Mouse (Mus musculus) right cerebral cortex, postnatal 36 days (tissue): ENCODE results near the gene Ric3.

Source experiments
- DNase-seq, 2 experiments: peaks; one replicate each; pipeline ENCODE4 v3.0.0; 2022; ENCODE audit warnings: low spot score in 2 of 2, mixed read lengths in 1 of 2

Gene Ric3

DNA sequence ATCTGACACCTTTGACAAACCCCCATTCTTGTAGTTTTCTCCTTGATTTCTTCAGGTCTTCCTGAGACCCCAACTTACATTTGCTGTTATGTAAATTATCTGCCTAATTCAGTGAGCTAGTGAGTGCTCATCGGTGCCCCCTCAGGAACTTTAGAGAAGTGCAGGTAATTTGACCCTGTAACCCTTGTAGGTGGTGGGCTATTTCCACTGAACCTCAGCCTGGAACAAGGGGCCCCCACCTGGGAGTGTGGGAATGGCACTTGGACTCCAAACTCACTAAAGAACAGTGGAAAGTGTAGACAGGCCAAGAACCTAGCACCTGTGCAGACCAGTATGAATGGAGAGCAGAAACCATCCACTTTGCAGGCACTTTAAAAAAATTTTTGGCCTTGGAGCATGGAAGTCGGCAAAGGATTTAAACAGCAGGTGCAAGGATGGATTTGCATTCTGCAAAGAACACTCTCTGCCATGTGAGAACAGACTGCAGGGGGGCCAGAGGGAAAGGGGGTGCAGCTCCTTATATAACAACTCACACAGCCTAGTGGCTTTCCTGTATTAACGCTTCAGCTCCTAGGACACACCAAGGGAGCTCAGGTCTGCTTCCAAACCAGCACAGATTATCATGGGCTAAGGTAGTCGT, 82.7 kb downstream of the Ric3 start:
- no peak for DNase-seq

DNA sequence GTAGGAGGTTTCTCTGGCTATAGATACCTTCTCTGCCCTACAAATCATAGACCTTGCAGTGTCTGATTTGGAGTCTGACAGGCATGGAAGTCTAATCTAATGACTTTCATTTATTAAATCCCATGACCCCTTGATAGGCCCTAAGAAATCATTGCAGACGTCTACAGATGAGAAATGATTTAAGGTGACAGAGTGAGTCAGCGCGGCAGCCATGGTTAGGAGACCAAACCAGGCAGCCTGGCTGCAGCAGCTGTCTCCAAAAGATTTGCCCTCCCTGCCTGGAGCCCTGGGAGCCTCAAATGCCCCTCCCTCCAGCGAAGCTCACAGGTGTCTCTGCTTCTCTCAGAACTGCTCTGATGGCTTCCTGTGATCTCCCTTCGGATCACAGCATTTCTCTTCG, 87.0 kb downstream of the Ric3 start:
- DNase-seq: no peak

DNA sequence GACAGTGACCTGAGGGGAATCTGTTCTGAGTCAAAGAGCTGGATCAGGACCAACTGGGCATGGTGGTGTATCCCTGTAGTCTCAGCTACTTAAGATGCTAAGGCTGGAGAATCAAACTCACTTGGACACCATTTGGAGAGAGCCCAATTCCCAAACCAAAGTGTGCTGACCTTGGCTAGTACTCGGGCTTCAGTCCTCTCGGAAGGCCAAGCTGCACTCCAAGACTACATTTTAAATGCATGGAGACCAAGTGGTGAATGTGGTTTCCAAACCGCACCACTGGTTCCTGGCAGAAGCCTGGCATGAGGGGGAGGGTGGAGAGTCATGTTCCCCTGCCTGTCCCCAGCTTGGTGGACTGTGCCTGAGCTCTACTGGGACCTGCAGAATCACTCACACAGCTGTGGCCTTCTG, 89.2 kb downstream of the Ric3 start:
- DNase-seq: no peak

- DNase-seq: no peak
These were observed 89.9 kb downstream of the Ric3 start for GRCm38 (mm10) chr7:108993230-108993629.

DNA sequence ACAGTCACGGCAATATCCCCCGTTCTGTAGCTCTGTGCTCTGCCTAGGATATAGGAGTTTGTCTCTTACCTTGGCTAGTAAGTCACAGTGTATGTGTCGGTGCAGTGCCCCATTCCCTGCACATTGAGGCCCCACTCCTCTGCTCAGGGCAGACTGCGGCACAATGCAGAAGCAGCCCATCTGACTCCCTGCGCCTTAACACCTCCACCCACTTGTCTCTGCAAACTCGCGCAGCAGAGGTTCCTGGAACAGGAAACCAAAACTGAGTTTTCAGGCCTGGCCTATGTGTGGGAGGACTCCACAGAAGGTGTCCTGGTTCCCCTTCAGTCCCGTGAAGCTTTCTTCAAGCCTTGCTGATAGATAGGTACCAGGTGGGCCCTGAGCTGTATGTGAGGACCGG, 91.9 kb downstream of the Ric3 start:
- DNase-seq: peak; percentile 71 to 82

GRCm38 (mm10) chr7:108985934-108986708, 97.0 kb downstream of the Ric3 start:
- DNase-seq: no peak
